Mouse (Mus musculus) mature B cell (primary cell): Measurements from ENCODE around the gene Pdia5.

ENCODE experiments used
- in situ Hi-C: fragments of 300-500 bp; cut with MboI; formaldehyde crosslinking; loops from 2 replicates; pipeline ENCODE4 v1.14.3; 2019

The Pdia5 gene

DNA sequence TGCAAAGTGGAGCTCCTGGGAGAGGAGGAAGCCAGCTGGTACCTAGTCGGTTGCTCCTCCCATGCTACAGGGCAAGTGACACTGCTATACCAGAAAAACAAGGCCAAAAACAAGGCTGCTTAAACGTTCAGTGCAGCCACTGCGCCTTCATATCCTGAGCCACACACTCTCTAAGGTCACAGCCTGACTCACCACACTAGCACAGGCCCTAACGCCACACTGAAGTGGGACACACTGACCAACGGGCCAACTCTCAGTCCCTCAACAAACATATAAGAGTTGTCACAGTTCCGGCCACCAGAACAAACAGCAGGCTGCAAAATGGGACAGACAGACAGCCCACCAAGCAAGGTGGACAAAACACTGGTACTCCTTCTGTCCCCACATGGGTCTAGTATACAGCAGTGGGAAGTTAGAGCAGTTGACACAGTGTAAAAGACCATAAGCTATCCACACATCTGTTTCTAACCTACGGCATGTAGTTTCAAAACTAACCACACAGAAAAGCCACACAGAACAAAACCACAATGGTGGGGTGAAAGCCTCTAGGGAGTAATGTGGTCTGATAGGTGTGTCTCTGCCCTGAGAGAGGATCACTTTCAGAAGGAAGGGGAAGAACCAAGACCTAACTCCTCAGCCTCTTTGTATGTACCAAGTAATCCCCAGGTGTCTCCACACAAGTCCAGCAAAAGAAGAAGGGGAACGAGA, 6.0 kb downstream of the Pdia5 start:
- in situ Hi-C loops = no loop called here

GRCm38 (mm10) chr16:35484105-35484504, 6.6 kb downstream of the Pdia5 start:
- in situ Hi-C loops = no loop called here

DNA sequence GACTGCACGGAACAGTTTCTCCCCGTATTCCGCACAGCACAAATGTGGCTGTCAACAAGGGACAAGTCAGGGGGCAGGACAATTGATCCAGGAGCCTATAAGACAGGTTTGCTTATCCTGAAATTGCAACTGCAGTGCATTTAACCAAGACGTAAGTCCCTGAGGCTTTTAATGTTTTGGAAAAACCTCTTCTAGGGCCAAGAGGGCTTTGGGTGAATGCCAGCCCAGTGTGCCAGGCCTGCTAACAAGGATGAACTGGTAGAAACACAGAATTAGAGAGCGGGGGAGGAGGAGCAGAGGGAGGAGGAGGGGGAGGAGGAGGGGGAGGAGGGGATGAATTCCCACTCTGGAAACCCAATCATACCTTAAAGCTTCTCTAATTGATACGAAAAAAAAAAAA, 11.4 kb downstream of the Pdia5 start:
- in situ Hi-C loops = no loop called here

DNA sequence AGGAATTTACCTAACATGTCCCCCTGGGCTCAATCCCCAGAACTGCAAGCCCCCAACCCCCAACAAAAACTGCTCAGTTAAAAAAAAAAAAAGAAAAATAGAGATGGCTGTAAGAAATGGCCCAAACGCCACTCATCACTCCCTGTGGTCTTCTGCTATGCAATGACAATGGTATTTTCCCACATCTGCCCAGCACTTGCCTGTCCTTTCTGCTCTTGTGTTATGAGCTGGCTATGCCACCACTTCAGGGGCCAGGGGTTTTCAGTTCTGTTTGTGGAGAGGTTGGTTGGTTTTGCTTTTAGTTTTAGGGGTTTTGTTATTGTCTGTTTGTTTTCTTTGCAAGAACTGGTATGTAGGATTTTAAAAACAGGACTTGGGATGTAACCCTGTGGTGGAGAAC, 13.4 kb downstream of the Pdia5 start:
- in situ Hi-C loops = no loop called here

GRCm38 (mm10) chr16:35472569-35473275, 18.0 kb downstream of the Pdia5 start:
- in situ Hi-C loops = no loop called here

GRCm38 (mm10) chr16:35471841-35472568, 18.7 kb downstream of the Pdia5 start:
- in situ Hi-C loops = no loop called here

GRCm38 (mm10) chr16:35470983-35471382, 19.7 kb downstream of the Pdia5 start:
- in situ Hi-C loops = no loop called here

- in situ Hi-C loops = no loop called here
Measured at GRCm38 (mm10) chr16:35470096-35470495, 20.6 kb downstream of the Pdia5 start.

- in situ Hi-C loops = no loop called here
Measured at GRCm38 (mm10) chr16:35469016-35469415, 21.7 kb downstream of the Pdia5 start.

GRCm38 (mm10) chr16:35467044-35467443, 23.6 kb downstream of the Pdia5 start:
- in situ Hi-C loops = no loop called here

- in situ Hi-C loops = no loop called here
Measured at GRCm38 (mm10) chr16:35465808-35466351, 24.8 kb downstream of the Pdia5 start.

- in situ Hi-C loops = no loop called here
Measured at GRCm38 (mm10) chr16:35464686-35465308, 25.9 kb downstream of the Pdia5 start.

DNA sequence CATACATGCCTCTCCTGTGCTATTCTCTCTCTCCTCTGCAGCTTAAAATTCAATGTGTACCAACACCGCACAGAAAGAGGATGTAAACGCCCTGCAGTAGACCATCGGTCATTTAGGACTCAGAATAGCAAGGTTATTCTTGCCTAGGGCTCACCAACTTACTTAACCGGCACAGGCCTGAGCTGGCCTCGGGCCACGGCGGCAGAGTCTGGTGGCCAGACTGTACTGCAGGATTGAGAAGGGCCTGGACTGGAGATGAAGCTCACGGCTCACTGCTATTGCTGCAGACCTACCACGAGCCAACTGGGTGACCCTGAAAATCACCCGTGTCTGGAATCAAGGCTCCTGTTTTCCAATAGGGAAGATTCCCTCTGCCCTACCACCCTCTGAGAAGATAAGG, 27.0 kb downstream of the Pdia5 start:
- in situ Hi-C loops = no loop called here

GRCm38 (mm10) chr16:35462955-35463354, 27.7 kb downstream of the Pdia5 start:
- in situ Hi-C loops = no loop called here

DNA sequence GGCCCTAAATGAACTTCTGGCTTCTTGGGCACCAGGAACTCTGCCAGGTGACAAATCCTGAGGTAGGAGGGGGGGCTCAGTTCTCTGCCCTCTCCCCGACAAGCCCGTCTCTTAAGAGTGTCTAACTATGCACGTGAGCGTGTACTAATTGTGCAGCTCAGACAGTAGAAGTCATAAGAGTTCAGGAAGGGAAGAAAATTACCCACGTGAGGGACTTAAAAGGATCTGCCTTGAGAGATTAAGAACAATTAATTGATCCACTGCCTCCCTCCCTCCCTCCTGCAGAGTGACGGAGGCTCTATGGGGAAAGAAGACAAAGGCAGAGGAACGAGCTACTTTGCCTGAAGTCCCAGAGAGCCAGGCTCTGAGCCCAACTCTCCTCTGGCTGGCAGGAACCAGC, 31.1 kb downstream of the Pdia5 start:
- in situ Hi-C loops = no loop called here

DNA sequence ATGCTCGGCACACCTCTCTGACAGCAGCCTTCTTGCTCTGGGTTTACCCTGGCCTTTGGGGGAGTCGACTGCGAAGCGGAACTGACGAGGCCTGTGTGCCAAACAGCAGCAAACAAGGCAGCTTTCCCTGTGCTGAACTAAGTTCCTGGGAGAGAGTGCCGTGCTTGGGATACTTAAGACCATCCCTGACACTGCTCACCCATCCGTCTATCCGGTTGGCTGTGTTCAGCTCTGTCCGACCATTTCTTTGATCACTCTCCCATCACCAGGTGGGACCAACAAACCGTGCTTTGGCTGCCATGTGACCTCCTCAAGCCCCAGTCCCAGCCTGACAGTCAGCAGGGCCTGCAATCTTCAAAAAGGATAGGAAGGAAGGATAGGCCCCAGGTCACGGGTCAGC, 32.4 kb downstream of the Pdia5 start:
- in situ Hi-C loops = no loop called here

GRCm38 (mm10) chr16:35457488-35457887, 33.2 kb downstream of the Pdia5 start:
- in situ Hi-C loops = no loop called here

DNA sequence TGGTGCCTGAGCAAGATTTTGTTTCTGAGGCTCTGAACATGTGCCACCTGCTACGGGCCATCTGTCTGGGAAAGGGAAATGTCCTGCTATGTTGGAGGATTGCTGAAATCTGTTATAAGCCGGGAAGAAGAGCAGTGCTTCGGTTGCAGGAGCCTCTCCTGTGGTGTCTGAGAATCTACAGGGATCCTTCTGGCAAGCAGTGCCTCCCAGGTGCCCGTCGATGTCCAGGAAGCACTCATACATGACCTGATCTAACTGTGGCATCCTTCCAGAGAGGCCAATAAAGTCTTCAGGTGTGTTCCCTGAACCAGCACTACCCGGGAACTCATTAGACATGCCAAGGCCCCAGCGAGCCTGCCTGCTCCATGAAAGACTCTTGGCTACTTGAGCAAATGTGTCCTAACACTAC, 33.7 kb downstream of the Pdia5 start:
- in situ Hi-C loops = no loop called here

- in situ Hi-C loops = no loop called here
Measured at GRCm38 (mm10) chr16:35456305-35456704, 34.4 kb downstream of the Pdia5 start.

DNA sequence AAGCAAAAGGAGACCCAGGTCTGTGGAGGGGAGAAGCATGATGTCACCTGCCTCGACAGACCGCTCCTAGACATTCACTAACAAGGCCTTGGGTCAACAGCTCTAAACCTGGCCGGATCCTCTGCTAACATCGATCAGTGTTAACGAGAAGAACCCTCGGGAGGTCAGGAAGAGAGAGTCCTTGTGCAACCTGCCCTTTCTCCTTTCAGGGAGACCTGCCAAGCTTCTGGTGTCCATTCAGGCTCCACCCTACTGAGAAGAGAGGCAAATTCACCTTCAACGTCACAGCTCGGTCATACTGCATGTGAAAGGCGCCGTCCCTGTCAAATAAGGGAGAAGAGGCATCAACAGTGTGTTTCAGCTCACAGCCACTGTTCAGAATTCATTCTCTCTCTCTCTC, 34.9 kb downstream of the Pdia5 start:
- in situ Hi-C loops = no loop called here

GRCm38 (mm10) chr16:35450018-35450630, 40.5 kb downstream of the Pdia5 start:
- in situ Hi-C loops = no loop called here

DNA sequence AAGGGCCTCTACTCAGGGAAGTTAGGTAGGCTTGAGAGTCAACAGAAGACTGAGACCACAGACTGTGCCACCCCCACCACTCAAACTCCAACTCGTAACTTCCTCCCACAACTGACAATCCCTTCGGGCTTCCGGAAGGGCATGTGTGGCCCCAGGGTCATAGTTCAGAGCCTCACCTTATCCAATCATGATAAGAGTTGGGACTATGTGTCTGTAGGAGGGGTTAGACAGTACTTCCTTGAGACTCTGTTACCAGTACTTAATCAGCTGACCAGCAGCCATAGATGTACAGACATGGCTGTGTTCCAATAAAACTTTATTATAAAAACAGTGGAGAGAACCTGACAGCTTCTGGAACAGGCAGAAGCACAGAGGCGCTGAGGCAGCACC, 48.7 kb downstream of the Pdia5 start:
- in situ Hi-C loops = no loop called here
